Mouse (Mus musculus): Measurements from ENCODE around the gene Clec4f.
"Not testable (repeated sequence)": the region's sequence is repeated elsewhere in the genome, so short reads cannot be mapped to it uniquely, and the experiment has no call there.

The Clec4f gene

GRCm38 (mm10) chr6:83634106-83634505 is 21.9 kb downstream of the Clec4f start:
- not testable (repeated sequence) for DNase-seq (ENCODE audit: low read depth, low spot score)

GRCm38 (mm10) chr6:83631815-83632214 is 24.2 kb downstream of the Clec4f start:
- no peak for DNase-seq (ENCODE audit: low read depth, low spot score)

GRCm38 (mm10) chr6:83626781-83627180 is 29.2 kb downstream of the Clec4f start:
- DNase-seq (ENCODE audit: low read depth, low spot score): peak; percentile 38

GRCm38 (mm10) chr6:83619955-83620354 is 36.0 kb downstream of the Clec4f start:
- no peak for DNase-seq (ENCODE audit: low read depth, low spot score)

DNA sequence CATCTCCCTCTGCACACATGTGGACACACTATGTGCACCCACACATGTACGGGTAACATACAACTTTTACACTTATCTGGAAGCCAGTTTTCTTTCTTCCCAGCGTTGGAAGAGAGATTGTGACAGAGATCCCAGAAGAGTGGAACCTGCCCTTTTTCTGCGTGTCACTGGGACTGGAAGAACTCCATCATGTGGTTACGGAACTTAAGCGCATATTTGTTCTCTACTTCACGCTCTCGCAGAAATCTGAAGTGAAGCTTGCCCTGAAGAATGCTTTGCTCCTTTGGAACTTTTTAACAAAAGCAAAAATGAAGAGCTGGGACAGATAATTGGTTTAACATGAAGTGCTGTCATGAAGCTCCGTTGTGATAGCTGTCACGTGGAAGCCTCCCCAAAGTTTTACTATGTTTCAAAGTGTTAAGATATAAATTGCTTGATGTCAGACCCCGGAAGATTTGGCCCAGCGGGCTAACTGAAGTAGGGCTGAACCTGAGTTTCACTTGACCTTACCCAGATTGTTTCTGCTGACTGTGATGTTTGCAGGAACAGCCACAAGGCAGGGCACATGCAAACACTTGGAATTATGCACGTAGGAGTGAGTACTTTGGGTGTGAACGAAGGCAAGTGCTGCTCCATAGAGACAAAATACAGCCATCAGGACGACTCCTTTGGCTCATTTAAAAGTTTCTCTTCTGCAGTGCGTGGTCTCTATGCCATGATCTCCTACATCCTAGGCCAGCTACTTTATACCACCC is 38.2 kb downstream of the Clec4f start:
- DNase-seq (ENCODE audit: low read depth, low spot score): no peak

DNA sequence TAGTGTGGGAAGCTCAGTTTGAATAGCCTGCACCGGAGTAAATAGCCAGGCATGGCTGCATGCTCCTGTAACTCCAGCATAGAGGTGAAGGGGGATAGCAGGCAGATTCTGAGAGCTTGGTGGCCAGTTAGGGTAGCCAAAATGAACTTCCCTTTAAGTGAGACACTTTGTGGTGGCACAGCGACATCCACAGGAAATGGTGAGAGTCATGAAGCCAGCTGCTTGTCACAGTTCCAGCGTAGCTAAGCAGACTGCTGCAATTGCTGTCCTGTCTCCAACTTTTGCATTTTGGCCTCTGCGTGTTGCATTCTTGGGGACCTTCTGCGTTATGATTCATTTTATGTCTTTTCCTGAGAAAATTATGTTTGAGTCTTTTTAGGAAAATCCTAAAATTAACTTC is 39.5 kb downstream of the Clec4f start:
- no peak for DNase-seq (ENCODE audit: low read depth, low spot score)

DNA sequence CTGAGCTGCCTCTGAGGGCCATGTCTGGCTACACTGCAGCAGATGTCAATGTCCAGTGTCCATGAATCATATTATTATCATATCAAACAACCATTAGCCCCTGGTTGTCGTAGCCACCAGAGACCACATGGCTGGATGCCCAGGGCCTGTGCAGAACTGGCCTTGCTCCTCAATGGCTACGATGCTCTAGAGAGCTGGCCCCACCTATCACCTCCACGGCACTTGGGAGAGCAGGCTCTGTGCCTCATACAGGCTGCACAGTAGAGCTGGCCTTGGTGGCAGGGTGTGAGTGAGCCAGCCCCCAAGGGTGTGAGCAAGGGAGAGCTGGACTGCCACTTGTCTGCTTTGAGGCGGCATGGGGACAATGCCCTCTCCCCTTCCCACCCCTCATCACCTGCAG is 41.5 kb downstream of the Clec4f start:
- no peak for DNase-seq (ENCODE audit: low read depth, low spot score)

DNA sequence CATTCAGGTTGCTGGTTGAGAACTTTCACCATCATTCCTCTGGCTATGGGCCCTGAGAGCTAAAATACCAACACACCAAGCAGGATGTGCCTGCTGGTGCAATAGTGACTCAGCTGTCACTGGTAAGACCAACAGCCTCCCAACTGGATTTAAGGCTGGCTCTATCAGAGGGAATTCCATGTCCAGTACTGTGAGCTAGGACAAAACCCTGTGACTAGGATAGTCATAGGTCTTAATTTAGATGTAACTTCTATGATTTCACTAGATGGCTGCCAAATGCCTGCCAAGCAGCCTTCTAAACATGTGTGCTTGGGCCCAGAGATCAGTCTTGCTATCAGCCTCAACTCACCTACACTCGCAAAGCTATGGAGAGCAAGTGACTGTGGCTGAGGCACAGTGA is 43.0 kb downstream of the Clec4f start:
- DNase-seq (ENCODE audit: low read depth, low spot score): no peak

- peak; percentile 5 for DNase-seq (ENCODE audit: low read depth, low spot score)
Observed at GRCm38 (mm10) chr6:83599636-83600174, 56.3 kb downstream of the Clec4f start.

DNA sequence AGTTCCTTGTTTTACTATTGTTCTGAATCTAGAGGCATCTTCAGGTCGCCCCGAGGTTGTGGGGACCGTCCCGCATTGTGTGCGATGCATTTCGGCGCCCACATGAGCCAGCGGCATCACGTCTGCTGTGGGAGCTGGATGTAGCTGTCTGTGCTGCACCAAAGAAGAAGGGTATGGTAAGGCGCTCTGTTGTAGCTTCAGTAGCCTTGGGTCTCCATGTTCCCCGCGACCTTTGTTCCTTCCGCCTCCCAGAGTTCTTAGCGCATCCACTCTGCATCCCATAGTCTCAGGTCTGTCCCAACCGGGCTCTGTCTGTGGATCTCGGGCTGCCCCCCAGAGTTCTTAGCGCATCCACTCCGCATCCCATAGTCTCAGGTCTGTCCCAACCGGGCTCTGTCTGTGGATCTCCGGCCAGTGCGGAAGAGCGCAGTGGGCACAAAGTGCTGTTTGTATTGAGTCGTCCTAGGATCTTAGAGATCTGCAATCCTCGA is 56.9 kb downstream of the Clec4f start:
- peak; percentile 36 for DNase-seq (ENCODE audit: low read depth, low spot score)

DNA sequence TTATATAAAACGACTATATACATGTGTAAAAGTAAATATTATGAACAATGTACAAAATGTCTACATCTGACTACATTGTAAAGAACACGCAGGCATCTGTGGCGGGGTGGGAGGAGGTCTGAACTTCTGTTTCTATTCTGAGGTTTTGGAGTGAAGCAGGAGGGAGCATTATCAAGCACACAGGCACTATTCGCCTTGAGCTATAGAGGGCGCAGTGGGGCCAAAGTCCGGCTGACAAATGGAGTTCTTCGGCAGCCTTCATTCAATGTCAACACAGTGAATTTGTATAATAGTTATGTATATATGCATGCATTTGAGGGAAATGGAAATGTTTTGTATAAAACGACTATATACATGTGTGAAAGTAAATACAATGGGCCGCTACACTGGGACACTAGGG is 57.3 kb downstream of the Clec4f start:
- peak; percentile 73 for DNase-seq (ENCODE audit: low read depth, low spot score)

- DNase-seq (ENCODE audit: low read depth, low spot score): no peak
Observed at GRCm38 (mm10) chr6:83597988-83598387, 58.0 kb downstream of the Clec4f start.

GRCm38 (mm10) chr6:83595035-83595434 is 61.0 kb downstream of the Clec4f start:
- DNase-seq (ENCODE audit: low read depth, low spot score): no peak
